In the genomic region with DNA sequence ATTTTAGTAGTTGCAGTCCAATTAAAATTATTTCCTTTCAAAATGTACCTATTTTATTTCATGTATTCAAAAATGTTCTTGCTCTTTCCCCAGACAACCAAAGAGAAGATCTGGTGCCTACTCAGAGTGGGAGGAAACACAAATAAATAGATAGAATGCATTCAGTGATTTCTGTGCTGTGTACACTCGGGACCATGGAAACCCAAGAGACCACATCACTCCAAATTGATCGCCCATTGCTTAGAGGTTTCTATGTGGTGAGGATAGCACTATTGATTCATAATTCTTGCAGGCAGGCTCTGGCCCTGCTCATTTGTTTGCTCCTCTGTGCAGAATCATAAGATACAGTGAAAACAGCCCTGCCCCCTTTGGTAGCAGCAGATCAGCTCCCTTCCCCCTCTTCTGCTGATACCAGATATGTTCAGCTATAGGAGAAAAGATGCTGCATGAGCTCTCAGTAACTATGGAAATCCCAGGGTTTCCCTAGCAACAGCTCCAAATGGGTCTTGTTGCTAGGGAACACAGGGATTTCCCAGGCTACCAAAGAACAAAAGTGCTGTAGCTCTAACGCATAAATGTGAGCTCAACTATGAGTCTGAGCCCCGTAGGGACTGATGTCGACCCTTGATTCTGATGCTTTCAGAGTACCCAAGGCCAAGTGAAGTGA, we compare ENCODE assay signal across 13 mouse cellular contexts. TPM values are rescaled to one million over a fixed set of nuclear protein-coding genes. Genes with fewer than 3 reads are reported as not detected.
DNase-seq lines count a peak whose midpoint lies in the region; ATAC-seq and TF ChIP-seq lines count a peak whose summit lies in the region.
"Had no signal": no experiment of that assay in that cellular context is flagged by ENCODE, and none has a peak within 500 bp of the region (broad histone marks: within the 10 kb centered on the region; RNA-seq: fewer than 3 reads in every experiment).

No protein-coding gene starts in this region.

- no peaks in the 10 kb centered on the region for H3K36me3 ChIP-seq in midbrain, embryonic 14.5 days (ENCODE audit: control insufficient read depth, insufficient read depth, low read length)
- H3K36me3 ChIP-seq in heart, embryonic 11.5 days (ENCODE audit: control insufficient read depth, insufficient read depth, low read length) = no peaks in the 10 kb centered on the region
- H3K36me3 ChIP-seq in liver, embryonic 12.5 days = no peaks in the 10 kb centered on the region
- H3K36me3 ChIP-seq: liver, embryonic 15.5 days had no signal

- no peaks in the 10 kb centered on the region for H3K27me3 ChIP-seq in midbrain, embryonic 14.5 days (ENCODE audit: control insufficient read depth, insufficient read depth, low read length)
- H3K27me3 ChIP-seq in heart, embryonic 11.5 days (ENCODE audit: control insufficient read depth, insufficient read depth, low read length) = no peaks in the 10 kb centered on the region
- H3K27me3 ChIP-seq in liver, embryonic 12.5 days (replicated peaks) = no peaks in the 10 kb centered on the region
- H3K27me3 ChIP-seq: liver, embryonic 15.5 days had no signal

- DNase-seq in right cerebral cortex, adult 18-20 months = peak; percentile 47
- no peak for DNase-seq in right cerebral cortex, postnatal 14 days
- peak; percentile 43 to 60 for DNase-seq in layer of hippocampus, adult 2 months (ENCODE audit: low spot score in 2 of 2)
- DNase-seq in midbrain, embryonic 14.5 days = peak; percentile 88
- peak; percentile 70 for DNase-seq in telencephalon, adult 2 months (ENCODE audit: low read depth, low spot score)
- DNase-seq in cerebellum, adult 11-12 months = no peak
- DNase-seq: B cell, adult 2 months; gastrocnemius, postnatal 36 days; kidney, adult 11 months had no signal

- no peak overlapping the region for H3K9ac ChIP-seq in midbrain, embryonic 14.5 days (replicated peaks; ENCODE audit: low read length)
- H3K9ac ChIP-seq in heart, embryonic 11.5 days (ENCODE audit: low read depth, low read length) = no peak overlapping the region
- no peak overlapping the region for H3K9ac ChIP-seq in liver, embryonic 12.5 days
- H3K9ac ChIP-seq: liver, embryonic 15.5 days had no signal

- H3K9me3 ChIP-seq in midbrain, embryonic 14.5 days (ENCODE audit: control insufficient read depth, low read length) = no peaks in the 10 kb centered on the region
- H3K9me3 ChIP-seq in heart, embryonic 11.5 days (replicated peaks; ENCODE audit: control insufficient read depth, low read length) = no peaks in the 10 kb centered on the region
- no peaks in the 10 kb centered on the region for H3K9me3 ChIP-seq in liver, embryonic 12.5 days (replicated peaks)
- H3K9me3 ChIP-seq: liver, embryonic 15.5 days had no signal

- TF ChIP-seq CTCF in layer of hippocampus, adult 2 months (conservative IDR thresholded peaks at IDR 0.05) = no peak

- peak overlapping the region; percentile 43; the same call in 1 of the 2 replicates for H3K27ac ChIP-seq in layer of hippocampus, adult 2 months
- peak overlapping the region; percentile 89 for H3K27ac ChIP-seq in midbrain, embryonic 14.5 days (replicated peaks; ENCODE audit: low read depth, low read length)
- H3K27ac ChIP-seq in heart, embryonic 11.5 days (ENCODE audit: low read depth, low read length) = no peak overlapping the region
- H3K27ac ChIP-seq in liver, embryonic 12.5 days = no peak overlapping the region
- H3K27ac ChIP-seq: liver, embryonic 15.5 days had no signal

- peak overlapping the region; percentile 18 for H3K4me2 ChIP-seq in midbrain, embryonic 14.5 days (ENCODE audit: low read length)
- no peak overlapping the region for H3K4me2 ChIP-seq in heart, embryonic 11.5 days
- no peak overlapping the region for H3K4me2 ChIP-seq in liver, embryonic 12.5 days
- H3K4me2 ChIP-seq: liver, embryonic 15.5 days had no signal

- peaks cover 11% of the 10 kb centered on the region; the same call in 1 of the 2 replicates for H3K4me1 ChIP-seq in midbrain, embryonic 14.5 days (ENCODE audit: control insufficient read depth, insufficient read depth, low read length)
- no peaks in the 10 kb centered on the region for H3K4me1 ChIP-seq in heart, embryonic 11.5 days (ENCODE audit: control insufficient read depth, insufficient read depth, low read length)
- no peaks in the 10 kb centered on the region for H3K4me1 ChIP-seq in liver, embryonic 12.5 days
- H3K4me1 ChIP-seq: liver, embryonic 15.5 days had no signal

- WGBS in midbrain, embryonic 14.5 days = 22% methylated on average over 5 of the region's 5 CpGs
- WGBS in heart, embryonic 11.5 days (ENCODE audit: insufficient replicate concordance) = 66% methylated on average over 5 of the region's 5 CpGs
- 66% methylated on average over 5 of the region's 5 CpGs for WGBS in liver, embryonic 12.5 days (ENCODE audit: insufficient replicate concordance)

- peak overlapping the region; percentile 11; the same call in 1 of the 2 replicates for H3K4me3 ChIP-seq in layer of hippocampus, adult 2 months
- H3K4me3 ChIP-seq in midbrain, embryonic 14.5 days (replicated peaks; ENCODE audit: low read depth, low read length) = no peak overlapping the region
- H3K4me3 ChIP-seq in heart, embryonic 11.5 days (ENCODE audit: low read depth, low read length) = no peak overlapping the region
- H3K4me3 ChIP-seq in liver, embryonic 12.5 days = no peak overlapping the region
- H3K4me3 ChIP-seq: liver, embryonic 15.5 days; myocyte had no signal

- peak; percentile 95 for ATAC-seq in midbrain, embryonic 14.5 days (ENCODE audit: low FRiP score, low TSS enrichment)
- ATAC-seq in heart, embryonic 11.5 days (replicated peaks; ENCODE audit: insufficient number of reproducible peaks, low FRiP score, low TSS enrichment) = no peak
- ATAC-seq in liver, embryonic 12.5 days = no peak

RNA-seq across cellular contexts. Expression of a gene that starts 22.7 kb away (rescaled TPM):
- total RNA-seq in layer of hippocampus, adult 2 months (2021) = 10 to 100 TPM; 49.0 to 55.4 TPM
- polyA plus RNA-seq in midbrain, embryonic 14.5 days (2014; fragmentation: Nextera tagmentation; extraction: Ambion mirVana) = 83.7 and 85.9 TPM in 2 replicates
- polyA plus RNA-seq in heart, embryonic 11.5 days (2014; fragmentation: Nextera tagmentation; extraction: Ambion mirVana) = 69.8 and 72.3 TPM in 2 replicates
- 41.1 and 45.9 TPM in 2 replicates for polyA plus RNA-seq in liver, embryonic 12.5 days (2016; fragmentation: Nextera tagmentation; extraction: Ambion mirVana)

RNA-seq across cellular contexts. Expression of a gene that starts 22.8 kb away (rescaled TPM):
- 10 to 100 TPM; 21.3 to 22.1 TPM for total RNA-seq in layer of hippocampus, adult 2 months (2021)
- 48.1 and 48.8 TPM in 2 replicates for polyA plus RNA-seq in midbrain, embryonic 14.5 days (2014; fragmentation: Nextera tagmentation; extraction: Ambion mirVana)
- 20.8 and 22.1 TPM in 2 replicates for polyA plus RNA-seq in heart, embryonic 11.5 days (2014; fragmentation: Nextera tagmentation; extraction: Ambion mirVana)
- 21.0 and 24.4 TPM in 2 replicates for polyA plus RNA-seq in liver, embryonic 12.5 days (2016; fragmentation: Nextera tagmentation; extraction: Ambion mirVana)

Comparison
In these comparisons a context has a peak if more than half of its experiments do, and no peak if none do; other contexts are left out.
1. DNase-seq: peak in right cerebral cortex, adult 18-20 months (single experiment), layer of hippocampus, adult 2 months (2 of 2), midbrain, embryonic 14.5 days (single experiment) and telencephalon, adult 2 months (single experiment); none in right cerebral cortex, postnatal 14 days (single experiment) and cerebellum, adult 11-12 months (single experiment).
2. H3K27ac ChIP-seq: peak in layer of hippocampus, adult 2 months (single experiment) and midbrain, embryonic 14.5 days (single experiment); none in heart, embryonic 11.5 days (single experiment) and liver, embryonic 12.5 days (single experiment).